14 mouse cellular contexts compared by ENCODE assay signal in genomic region chr11:74672901-74673513, GRCm38 (mm10). TPM values are rescaled to one million over a fixed set of nuclear protein-coding genes. Genes with fewer than 3 reads are reported as not detected.
DNase-seq lines count a peak whose midpoint lies in the region; ATAC-seq lines count a peak whose summit lies in the region.
"Had no signal": no experiment of that assay in that cellular context is flagged by ENCODE, and none has a peak within 500 bp of the region (broad histone marks: within the 10 kb centered on the region; RNA-seq: fewer than 3 reads in every experiment).

No protein-coding gene starts in this region.

- peaks cover 86% of the 10 kb centered on the region for H3K36me3 ChIP-seq in liver, embryonic 12.5 days

- peak; percentile 19; the same call in 1 of the 2 replicates for ATAC-seq in liver, embryonic 12.5 days
- ATAC-seq: midbrain, embryonic 13.5 days had no signal

- no peaks in the 10 kb centered on the region for H3K27me3 ChIP-seq in liver, embryonic 12.5 days (replicated peaks)
- H3K27me3 ChIP-seq: heart, embryonic 13.5 days; midbrain, embryonic 13.5 days had no signal

- H3K9me3 ChIP-seq in liver, embryonic 12.5 days (replicated peaks): no peaks in the 10 kb centered on the region
- H3K9me3 ChIP-seq: heart, embryonic 13.5 days; midbrain, embryonic 13.5 days had no signal

- H3K4me2 ChIP-seq in liver, embryonic 12.5 days: peak overlapping the region; percentile 17; the same call in 1 of the 2 replicates
- H3K4me2 ChIP-seq: heart, embryonic 13.5 days; hindbrain, embryonic 14.5 days; midbrain, embryonic 13.5 days had no signal

- DNase-seq in kidney, adult 18-20 months: peak; percentile 4
- DNase-seq in kidney, postnatal 4 days: no peak
- DNase-seq in 3T3-L1 (ENCODE audit: low read depth, low spot score): peak; percentile 14
- peak; percentile 33 for DNase-seq in 416B (ENCODE audit: low read depth)
- DNase-seq in MN1 (ENCODE audit: low spot score): no peak
- no peak for DNase-seq in natural killer cell, adult 2 months (ENCODE audit: low spot score in 2 of 2)
- DNase-seq: adrenal gland, postnatal 10 days; cerebellum, adult 9-10 months; layer of hippocampus, adult 9-11 months had no signal

- peaks cover 29% of the 10 kb centered on the region for H3K4me1 ChIP-seq in liver, embryonic 12.5 days
- H3K4me1 ChIP-seq: heart, embryonic 13.5 days; midbrain, embryonic 13.5 days had no signal

- 65% methylated on average over 6 of the region's 6 CpGs for WGBS in liver, embryonic 12.5 days (ENCODE audit: insufficient replicate concordance)

- H3K9ac ChIP-seq in liver, embryonic 12.5 days: no peak overlapping the region
- H3K9ac ChIP-seq: heart, embryonic 13.5 days; hindbrain, embryonic 14.5 days; midbrain, embryonic 13.5 days had no signal

- peak overlapping the region; percentile 75 for H3K27ac ChIP-seq in liver, embryonic 12.5 days
- H3K27ac ChIP-seq: heart, embryonic 13.5 days; hindbrain, embryonic 14.5 days; kidney, postnatal 0 days had no signal

- no peak overlapping the region for H3K4me3 ChIP-seq in liver, embryonic 12.5 days
- H3K4me3 ChIP-seq: heart, embryonic 13.5 days; midbrain, embryonic 13.5 days had no signal

RNA-seq across cellular contexts. Expression of gene Cluh, which starts 23.7 kb away (rescaled TPM):
- polyA plus RNA-seq in liver, embryonic 12.5 days (2016; fragmentation: Nextera tagmentation; extraction: Ambion mirVana): 49.6 and 50.1 TPM in 2 replicates

RNA-seq across cellular contexts. Expression of gene Pafah1b1, which starts 51.5 kb away (rescaled TPM):
- 54.3 and 54.7 TPM in 2 replicates for polyA plus RNA-seq in liver, embryonic 12.5 days (2016; fragmentation: Nextera tagmentation; extraction: Ambion mirVana)

RNA-seq across cellular contexts. Expression of gene Ccdc92b, which starts 53.6 kb away (rescaled TPM):
- 14.7 and 16.0 TPM in 2 replicates for polyA plus RNA-seq in liver, embryonic 12.5 days (2016; fragmentation: Nextera tagmentation; extraction: Ambion mirVana)

Comparison
In these comparisons a context has a peak if more than half of its experiments do, and no peak if none do; other contexts are left out.
1. DNase-seq: peak in kidney, adult 18-20 months (single experiment), 3T3-L1 (single experiment) and 416B (single experiment); none in kidney, postnatal 4 days (0 of 2), MN1 (single experiment) and natural killer cell, adult 2 months (0 of 2).